Mouse (Mus musculus): ENCODE measurements around the gene Fpr1.

GRCm38 (mm10) chr17:17834896-17835295, 48.8 kb downstream of the Fpr1 start:
- TF ChIP-seq GATA1 (IDR thresholded peaks at IDR 0.05; ENCODE audit: low read length) (no peak), TAL1 (IDR thresholded peaks at IDR 0.05; ENCODE audit: low read length) (no peak)
